Mouse (Mus musculus) liver, embryonic 15.5 days (tissue): ENCODE measurements around the gene Hax1. TPM values are rescaled to one million over a fixed set of nuclear protein-coding genes. Genes with fewer than 3 reads are reported as not detected.

Experiments used
- ATAC-seq: fragments of 200-750 bp; cut with Nextera tagmentation; 2 replicates; pipeline ENCODE4 v1.8.0; 2017; ENCODE audit warnings: moderate number of reproducible peaks, mild to moderate bottlenecking, moderate library complexity; ENCODE audit not compliant: insufficient read depth
- H3K27ac ChIP-seq: fragments of 300-500 bp; sonication (generic); replicated peaks from 2 replicates; pipeline ENCODE4 v1.5.1; 2015; ENCODE audit warnings: mild to moderate bottlenecking, inconsistent platforms
- H3K27me3 ChIP-seq: fragments of 300-500 bp; sonication (generic); 2 replicates; pipeline ENCODE4 v1.6.1; 2015; ENCODE audit warnings: mild to moderate bottlenecking, inconsistent platforms
- H3K36me3 ChIP-seq: fragments of 300-500 bp; sonication (generic); replicated peaks from 2 replicates; pipeline ENCODE4 v1.6.1; 2015; ENCODE audit warnings: moderate library complexity, mild to moderate bottlenecking, inconsistent platforms
- H3K4me1 ChIP-seq: fragments of 300-500 bp; sonication (generic); replicated peaks from 2 replicates; pipeline ENCODE4 v1.6.1; 2015; ENCODE audit warnings: inconsistent platforms
- H3K4me2 ChIP-seq: fragments of 300-500 bp; sonication (generic); 2 replicates; pipeline ENCODE4 v1.6.1; 2015; ENCODE audit warnings: moderate library complexity, mild to moderate bottlenecking, inconsistent platforms
- H3K4me3 ChIP-seq: fragments of 300-500 bp; sonication (generic); replicated peaks from 2 replicates; pipeline ENCODE4 v1.5.1; 2015; ENCODE audit warnings: mild to moderate bottlenecking, inconsistent platforms
- H3K9ac ChIP-seq: fragments of 300-500 bp; sonication (generic); 2 replicates; pipeline ENCODE4 v1.6.1; 2015; ENCODE audit warnings: moderate library complexity, mild to moderate bottlenecking, inconsistent platforms
- H3K9me3 ChIP-seq: fragments of 300-500 bp; sonication (generic); replicated peaks from 2 replicates; pipeline ENCODE4 v1.6.1; 2016; ENCODE audit warnings: inconsistent platforms
- WGBS: fragments of 180-500 bp; shearing (Covaris S2); methylation state at CpG from one replicate; pipeline ENCODE4 v1.1.7; 2015; ENCODE audit warnings: mixed read lengths; ENCODE audit not compliant: insufficient replicate concordance; 5-methylcytosine and 5-hydroxymethylcytosine counted together
- polyA plus RNA-seq: library from polyadenylated mRNA; unstranded; fragments of >200 nt; fragmentation: Nextera tagmentation; extraction: Ambion mirVana; gene quantifications from 2 replicates; pipeline ENCODE4 v1.2.1, GENCODE M21; 2015

The Hax1 gene
- polyA plus RNA-seq: 118 and 124 TPM in 2 replicates

- Histone ChIP-seq H3K9ac (peak within 1 kb of the TSS; percentile 75), H3K9me3 (no peaks in the 10 kb centered on the region), H3K4me3 (peak within 1 kb of the TSS; percentile 75), H3K36me3 (peaks cover 51% of the 10 kb centered on the region), H3K27ac (peak within 1 kb of the TSS; percentile 84), H3K4me1 (peaks cover 25% of the 10 kb centered on the region), H3K4me2 (peak within 1 kb of the TSS; percentile 89), H3K27me3 (no peaks in the 10 kb centered on the region)
- peak; percentile 95 for ATAC-seq
- under 1% methylated on average over 26 of the region's 26 CpGs for WGBS
Observed at GRCm38 (mm10) chr3:89998612-89999054, at the start of gene Hax1. Gene Hax1, minus strand, starts transcription at chr3:89998780.

- ATAC-seq: no peak
- peaks cover 83% of the 10 kb centered on the region for H3K36me3 ChIP-seq
- H3K9me3 ChIP-seq: no peaks in the 10 kb centered on the region
- H3K4me2 ChIP-seq: no peak overlapping the region
- WGBS: 84% methylated on average over 1 of the region's 1 CpGs
- no peaks in the 10 kb centered on the region for H3K4me1 ChIP-seq
- no peak overlapping the region; the same call in 1 of the 2 replicates for H3K27ac ChIP-seq
- H3K27me3 ChIP-seq: no peaks in the 10 kb centered on the region
- no peak overlapping the region for H3K9ac ChIP-seq
- H3K4me3 ChIP-seq: no peak overlapping the region
Observed at GRCm38 (mm10) chr3:90036263-90036662, 37.7 kb upstream of the Hax1 start.

- no peaks in the 10 kb centered on the region for H3K9me3 ChIP-seq
- H3K36me3 ChIP-seq: peaks cover 85% of the 10 kb centered on the region
Observed at GRCm38 (mm10) chr3:90034653-90035052, 36.1 kb upstream of the Hax1 start.

GRCm38 (mm10) chr3:90016626-90017025 is 18.0 kb upstream of the Hax1 start:
- Histone ChIP-seq H3K9me3 (no peaks in the 10 kb centered on the region), H3K27me3 (no peaks in the 10 kb centered on the region), H3K4me1 (no peaks in the 10 kb centered on the region), H3K4me3 (no peak overlapping the region), H3K4me2 (no peak overlapping the region), H3K27ac (no peak overlapping the region), H3K36me3 (peaks cover 99% of the 10 kb centered on the region), H3K9ac (no peak overlapping the region)
- 78% methylated on average over 4 of the region's 4 CpGs for WGBS
- no peak for ATAC-seq

More at GRCm38 (mm10) chr3:90034653-90035052, 36.1 kb upstream of the Hax1 start:
- WGBS: 71% methylated on average over 2 of the region's 2 CpGs
- H3K9ac ChIP-seq: no peak overlapping the region
- H3K4me1 ChIP-seq: no peaks in the 10 kb centered on the region
- ATAC-seq: no peak
- H3K27me3 ChIP-seq: no peaks in the 10 kb centered on the region
- no peak overlapping the region for H3K4me3 ChIP-seq
- H3K4me2 ChIP-seq: no peak overlapping the region
- H3K27ac ChIP-seq: no peak overlapping the region

- Histone ChIP-seq H3K27ac (no peak overlapping the region), H3K4me2 (no peak overlapping the region), H3K9me3 (no peaks in the 10 kb centered on the region), H3K9ac (no peak overlapping the region), H3K4me1 (no peaks in the 10 kb centered on the region), H3K36me3 (peaks cover 98% of the 10 kb centered on the region), H3K4me3 (no peak overlapping the region), H3K27me3 (no peaks in the 10 kb centered on the region)
- 75% methylated on average over 2 of the region's 2 CpGs for WGBS
- ATAC-seq: no peak
Observed at GRCm38 (mm10) chr3:90010291-90010690, 11.7 kb upstream of the Hax1 start.

- no peaks in the 10 kb centered on the region for H3K27me3 ChIP-seq
- ATAC-seq: no peak
- peaks cover 8% of the 10 kb centered on the region for H3K4me1 ChIP-seq
- H3K27ac ChIP-seq: no peak overlapping the region
- no peaks in the 10 kb centered on the region for H3K9me3 ChIP-seq
- H3K9ac ChIP-seq: no peak overlapping the region
- WGBS: 64% methylated on average over 3 of the region's 3 CpGs
- H3K36me3 ChIP-seq: peaks cover 68% of the 10 kb centered on the region
- H3K4me2 ChIP-seq: no peak overlapping the region
- H3K4me3 ChIP-seq: no peak overlapping the region
Observed at GRCm38 (mm10) chr3:90004091-90004796, 5.7 kb upstream of the Hax1 start.

- Histone ChIP-seq H3K27ac (peak overlapping the region; percentile 84; the same call in 1 of the 2 replicates), H3K4me2 (peak overlapping the region; percentile 89), H3K9ac (0 out of 2 replicates have a peak overlapping the region, but pooled peaks have one; percentile 75), H3K9me3 (no peaks in the 10 kb centered on the region), H3K4me1 (peaks cover 25% of the 10 kb centered on the region), H3K27me3 (no peaks in the 10 kb centered on the region), H3K36me3 (peaks cover 43% of the 10 kb centered on the region), H3K4me3 (peak overlapping the region; percentile 75; the same call in 1 of the 2 replicates)
- ATAC-seq: no peak
- WGBS: 78% methylated on average over 4 of the region's 4 CpGs
Observed at GRCm38 (mm10) chr3:89999830-90000229, 1.2 kb upstream of the Hax1 start.

GRCm38 (mm10) chr3:89999090-89999489 is 510 bp upstream of the Hax1 start:
- Histone ChIP-seq H3K27me3 (no peaks in the 10 kb centered on the region), H3K4me3 (peak overlapping the region; percentile 75), H3K9me3 (no peaks in the 10 kb centered on the region)

GRCm38 (mm10) chr3:89997791-89998495 is 637 bp downstream of the Hax1 start:
- Histone ChIP-seq H3K27ac (peak overlapping the region; percentile 84), H3K4me2 (peak overlapping the region; percentile 89), H3K4me3 (peak overlapping the region; percentile 75), H3K9ac (peak overlapping the region; percentile 75), H3K4me1 (peaks cover 25% of the 10 kb centered on the region), H3K27me3 (no peaks in the 10 kb centered on the region), H3K9me3 (no peaks in the 10 kb centered on the region), H3K36me3 (peaks cover 48% of the 10 kb centered on the region)
- 11% methylated on average over 23 of the region's 23 CpGs for WGBS
- ATAC-seq: peak; percentile 60

More at GRCm38 (mm10) chr3:89999090-89999489, 510 bp upstream of the Hax1 start:
- Histone ChIP-seq H3K9ac (peak overlapping the region; percentile 75), H3K4me1 (peaks cover 25% of the 10 kb centered on the region), H3K36me3 (peaks cover 49% of the 10 kb centered on the region), H3K4me2 (peak overlapping the region; percentile 89), H3K27ac (peak overlapping the region; percentile 84)
- peak; percentile 36 for ATAC-seq
- WGBS: 25% methylated on average over 8 of the region's 8 CpGs

- Histone ChIP-seq H3K27ac (no peak overlapping the region), H3K4me3 (no peak overlapping the region), H3K4me2 (no peak overlapping the region), H3K4me1 (peaks cover 23% of the 10 kb centered on the region), H3K9me3 (no peaks in the 10 kb centered on the region), H3K9ac (no peak overlapping the region), H3K36me3 (peaks cover 32% of the 10 kb centered on the region), H3K27me3 (no peaks in the 10 kb centered on the region)
- WGBS: 75% methylated on average over 5 of the region's 5 CpGs
- ATAC-seq: no peak
Observed at GRCm38 (mm10) chr3:89994807-89995515, 3.6 kb downstream of the Hax1 start.

- ATAC-seq: no peak
- Histone ChIP-seq H3K36me3 (0 out of 2 replicates have a peak, but pooled peaks cover 6% of the 10 kb centered on the region), H3K9me3 (no peaks in the 10 kb centered on the region), H3K4me2 (no peak overlapping the region), H3K4me3 (no peak overlapping the region), H3K4me1 (no peaks in the 10 kb centered on the region), H3K9ac (no peak overlapping the region), H3K27me3 (no peaks in the 10 kb centered on the region; the same call in 1 of the 2 replicates), H3K27ac (no peak overlapping the region)
- 45% methylated on average over 4 of the region's 4 CpGs for WGBS
Observed at GRCm38 (mm10) chr3:89987822-89988221, 10.8 kb downstream of the Hax1 start.
